Mouse (Mus musculus) kidney, adult 18-20 months (tissue): ENCODE measurements at regions not wholly inside any gene's neighbourhood (a gene's known extent, or its start where the extent isn't known, plus 50 kb on each side); places are given as distances from the start of the nearest gene placed in this dataset.

Source experiments
- DNase-seq: peaks from one replicate; pipeline ENCODE4 v3.0.0; 2021

- no peak for DNase-seq
These were observed 347.1 kb upstream of the Zeb2 start for GRCm38 (mm10) chr2:45464306-45464705.

DNA sequence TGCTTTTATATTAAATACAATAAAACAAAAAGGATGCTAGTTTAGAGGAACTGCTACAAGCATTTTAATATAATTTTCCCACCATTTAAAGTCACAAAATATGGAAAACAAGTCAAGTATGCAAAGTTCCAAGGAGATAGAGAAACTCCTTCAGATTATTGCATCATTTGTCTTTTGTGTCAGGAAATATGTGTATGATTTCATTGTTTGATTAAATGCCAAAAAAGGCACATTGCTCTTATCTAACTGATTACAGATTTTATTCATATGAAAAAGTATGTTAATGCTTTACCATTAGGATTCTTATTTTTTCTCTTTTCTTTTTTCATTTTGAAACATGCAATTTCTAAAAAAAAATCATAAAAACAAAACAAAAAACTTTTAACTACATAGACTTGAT is 342.2 kb upstream of the Zeb2 start:
- no peak for DNase-seq

DNA sequence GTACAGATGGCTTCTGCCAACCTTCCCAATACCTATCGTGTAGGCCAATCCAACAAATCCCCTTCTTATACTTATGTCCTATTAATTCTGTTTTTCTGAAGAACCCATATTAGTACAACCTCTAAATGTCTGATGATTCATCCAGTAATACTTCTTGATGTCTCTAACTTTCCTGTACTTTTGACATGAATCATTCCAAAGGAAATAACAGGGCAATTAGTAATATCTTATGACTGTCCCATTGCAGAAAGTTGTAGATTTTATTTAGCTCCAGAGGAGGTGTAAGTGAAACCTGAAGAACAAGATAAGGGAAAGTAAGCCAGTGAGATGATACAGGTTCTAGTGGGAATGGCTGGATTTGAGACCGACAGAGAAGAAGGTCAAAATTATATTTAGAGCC is 337.6 kb upstream of the Zeb2 start:
- DNase-seq = no peak

DNA sequence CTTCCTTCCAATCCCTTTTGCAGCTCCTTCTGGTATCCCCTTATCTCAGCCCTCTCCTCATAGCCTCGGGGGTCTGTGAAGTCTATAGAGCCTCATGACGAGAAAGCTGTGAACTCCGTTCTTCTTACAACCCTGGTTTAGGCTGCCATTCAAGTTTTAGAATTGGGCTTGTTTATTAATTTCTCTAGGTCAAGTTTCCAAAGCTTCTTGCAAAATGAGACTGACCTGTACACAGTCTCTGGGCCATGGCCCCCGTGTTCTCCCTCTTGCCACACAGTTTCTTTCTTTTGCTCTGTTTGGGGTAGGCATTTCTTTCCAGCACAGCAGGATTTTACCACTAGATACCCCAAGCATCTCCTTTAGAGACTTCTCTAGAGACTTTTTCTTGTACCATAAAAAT is 322.0 kb upstream of the Zeb2 start:
- DNase-seq = no peak

DNA sequence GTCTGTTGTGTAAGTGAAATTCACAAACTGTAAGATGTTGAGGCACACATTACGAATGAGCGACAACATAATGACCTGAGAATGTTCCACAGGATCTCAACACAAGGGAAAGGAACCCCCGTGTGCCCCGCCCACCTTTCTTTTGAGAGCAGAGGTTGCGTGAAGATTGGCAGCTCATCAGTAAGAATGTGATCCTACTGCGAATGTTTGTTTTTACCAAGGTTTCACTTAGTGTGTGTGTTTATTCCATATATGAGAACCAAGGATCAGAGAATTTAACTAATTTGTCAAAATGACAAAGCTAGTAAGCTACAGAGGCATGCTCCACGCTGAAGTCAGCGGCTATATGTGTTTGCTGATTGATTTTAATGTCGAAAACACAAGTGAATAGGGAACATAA is 321.5 kb upstream of the Zeb2 start:
- no peak for DNase-seq

GRCm38 (mm10) chr2:45435261-45435980 is 318.2 kb upstream of the Zeb2 start:
- DNase-seq = peak; percentile 77

- peak; percentile 21 for DNase-seq
These were observed 317.6 kb upstream of the Zeb2 start for GRCm38 (mm10) chr2:45434789-45435188.

- no peak for DNase-seq
These were observed 317.0 kb upstream of the Zeb2 start for GRCm38 (mm10) chr2:45434169-45434568.

DNA sequence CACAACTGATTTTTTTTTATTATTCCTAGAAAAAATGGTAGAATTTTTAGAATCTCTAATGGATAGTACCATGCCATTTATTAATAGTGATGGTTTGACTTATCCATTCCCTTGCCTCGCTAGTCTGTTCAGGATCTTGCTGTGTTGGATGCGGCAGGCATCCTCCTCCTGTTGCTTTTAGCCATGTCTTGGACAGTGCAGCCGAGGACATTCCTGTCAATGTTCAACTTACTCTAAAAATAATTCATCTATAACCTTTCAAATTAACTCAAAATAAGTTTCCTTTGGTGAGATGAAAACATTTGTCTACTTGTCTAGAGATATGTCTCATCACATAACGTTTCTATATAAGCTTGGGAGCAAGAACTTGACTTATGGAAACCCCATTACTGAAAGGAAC is 314.2 kb upstream of the Zeb2 start:
- DNase-seq = no peak

- no peak for DNase-seq
These were observed 304.6 kb upstream of the Zeb2 start for GRCm38 (mm10) chr2:45421774-45422173.

DNA sequence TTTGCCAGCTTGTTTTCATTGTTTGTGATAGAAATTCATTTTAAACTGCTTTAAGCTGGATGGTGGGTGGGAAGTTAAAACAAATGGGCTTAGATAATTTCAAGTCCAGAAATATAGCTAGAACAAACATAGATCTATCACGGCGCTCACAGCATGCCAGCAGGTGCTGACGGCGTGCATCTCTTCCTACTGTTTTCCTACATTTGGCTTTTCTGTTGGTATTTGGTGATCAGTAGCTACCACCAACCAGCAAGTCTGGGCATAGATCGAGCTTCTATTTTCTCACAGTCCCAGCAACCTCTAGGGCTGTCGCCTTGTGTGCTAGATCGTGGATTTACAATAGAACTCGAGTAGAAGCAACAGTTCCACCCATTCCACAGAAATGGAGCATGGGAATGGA is 290.9 kb upstream of the Zeb2 start:
- no peak for DNase-seq

- no peak for DNase-seq
These were observed 272.8 kb upstream of the Zeb2 start for GRCm38 (mm10) chr2:45389902-45390492.

GRCm38 (mm10) chr2:45371268-45371667 is 254.1 kb upstream of the Zeb2 start:
- DNase-seq = no peak

- DNase-seq = no peak
These were observed 253.4 kb upstream of the Zeb2 start for GRCm38 (mm10) chr2:45370615-45370968.

GRCm38 (mm10) chr2:45369914-45370614 is 252.9 kb upstream of the Zeb2 start:
- DNase-seq = no peak

DNA sequence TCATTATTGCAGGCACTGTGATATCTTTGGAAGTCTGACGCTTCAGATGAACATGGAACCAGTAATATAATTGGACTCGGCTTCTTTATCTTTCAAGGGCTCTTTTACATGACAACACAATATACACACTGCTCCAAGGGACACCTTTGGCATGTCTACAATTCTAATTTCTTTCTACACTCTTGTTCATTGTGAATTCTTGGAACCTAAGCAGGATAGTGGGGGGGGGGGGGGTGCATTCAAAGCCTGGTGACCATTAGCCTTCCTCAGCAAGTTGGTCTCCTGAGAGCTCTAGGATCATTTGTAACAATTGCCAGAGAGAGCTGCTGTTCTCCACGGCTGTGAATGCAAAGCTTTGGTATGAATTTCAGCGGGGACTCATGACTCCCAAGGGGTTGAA is 252.2 kb upstream of the Zeb2 start:
- no peak for DNase-seq

- DNase-seq = no peak
These were observed 250.4 kb upstream of the Zeb2 start for GRCm38 (mm10) chr2:45367436-45368193.

- no peak for DNase-seq
These were observed 240.1 kb upstream of the Zeb2 start for GRCm38 (mm10) chr2:45357266-45357665.

DNA sequence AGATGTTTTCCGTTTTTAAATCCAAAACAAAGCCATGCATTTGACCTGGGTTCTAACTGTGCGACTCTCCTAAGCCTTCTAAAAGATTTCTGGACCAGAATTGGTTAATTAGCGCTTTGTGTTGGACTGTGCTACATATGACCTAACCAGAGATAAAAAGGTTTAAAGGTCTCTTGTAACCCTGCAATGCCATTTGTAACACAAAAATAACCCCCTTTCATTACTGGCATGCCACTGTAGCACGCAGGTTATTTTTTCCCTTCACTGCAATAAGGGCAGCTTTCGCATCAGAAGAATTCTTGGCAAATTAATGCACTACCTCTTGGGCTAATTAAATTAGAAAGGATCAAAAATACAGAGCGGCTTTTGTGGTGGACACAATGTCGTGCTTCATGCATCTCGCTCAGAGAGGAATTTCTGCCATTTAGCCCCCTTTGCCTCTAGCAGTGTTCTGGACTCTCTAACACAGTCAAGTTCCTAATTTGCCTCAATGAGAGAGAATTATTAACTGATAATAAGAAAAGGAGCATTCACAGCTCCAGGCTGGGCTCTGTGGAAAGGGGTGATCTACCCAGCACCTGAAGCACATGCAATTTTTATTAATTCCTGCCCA is 239.5 kb upstream of the Zeb2 start:
- DNase-seq = no peak

- no peak for DNase-seq
These were observed 238.8 kb upstream of the Zeb2 start for GRCm38 (mm10) chr2:45356021-45356420.

GRCm38 (mm10) chr2:45351529-45352133 is 234.4 kb upstream of the Zeb2 start:
- DNase-seq = no peak

DNA sequence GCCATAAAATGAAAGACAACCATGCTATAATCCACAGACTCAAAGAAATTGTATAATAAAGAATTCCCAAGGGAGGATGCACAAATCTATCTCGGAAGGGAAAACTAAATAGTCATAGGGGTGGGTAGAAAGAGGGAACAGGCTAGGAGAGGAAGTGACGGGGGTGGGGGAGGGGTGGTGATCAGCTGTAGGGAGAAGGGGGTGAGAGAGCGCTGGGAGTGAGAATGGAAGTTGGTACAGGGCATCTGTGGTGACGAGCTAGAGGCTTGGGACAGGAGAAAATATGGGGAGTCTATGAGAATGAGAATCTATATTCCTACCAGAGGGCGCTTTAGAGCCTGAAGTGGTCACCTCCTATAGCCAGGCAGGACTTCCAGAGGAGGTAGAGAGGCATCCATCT is 229.2 kb upstream of the Zeb2 start:
- DNase-seq = no peak

DNA sequence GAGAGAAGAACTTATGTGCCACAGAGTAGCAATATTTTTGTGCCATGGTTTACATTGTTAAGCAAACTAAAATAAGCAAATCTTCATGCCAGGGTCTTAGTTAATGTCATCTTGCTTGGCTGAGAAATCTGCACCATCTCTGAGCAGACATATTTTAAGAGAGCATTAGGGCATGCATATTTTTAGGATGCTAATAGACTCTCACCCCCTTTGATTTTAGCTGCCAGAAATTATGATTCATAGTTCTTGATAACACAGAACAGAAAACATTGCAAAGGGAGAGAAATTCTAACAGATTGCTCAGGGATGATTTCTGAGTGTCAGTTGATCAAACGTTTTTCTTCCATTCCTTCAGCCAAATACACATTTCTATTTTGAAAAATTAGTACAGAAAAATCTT is 222.7 kb upstream of the Zeb2 start:
- DNase-seq = no peak
